Mouse (Mus musculus) 3134 (cell line): ENCODE results near the gene Lhx9.

Experiments used
- DNase-seq: peaks from one replicate; pipeline ENCODE4 v3.0.0-alpha.2; 2011; ENCODE audit warnings: low spot score; ENCODE audit not compliant: insufficient read length; ENCODE audit errors: extremely low read depth

The Lhx9 gene

DNA sequence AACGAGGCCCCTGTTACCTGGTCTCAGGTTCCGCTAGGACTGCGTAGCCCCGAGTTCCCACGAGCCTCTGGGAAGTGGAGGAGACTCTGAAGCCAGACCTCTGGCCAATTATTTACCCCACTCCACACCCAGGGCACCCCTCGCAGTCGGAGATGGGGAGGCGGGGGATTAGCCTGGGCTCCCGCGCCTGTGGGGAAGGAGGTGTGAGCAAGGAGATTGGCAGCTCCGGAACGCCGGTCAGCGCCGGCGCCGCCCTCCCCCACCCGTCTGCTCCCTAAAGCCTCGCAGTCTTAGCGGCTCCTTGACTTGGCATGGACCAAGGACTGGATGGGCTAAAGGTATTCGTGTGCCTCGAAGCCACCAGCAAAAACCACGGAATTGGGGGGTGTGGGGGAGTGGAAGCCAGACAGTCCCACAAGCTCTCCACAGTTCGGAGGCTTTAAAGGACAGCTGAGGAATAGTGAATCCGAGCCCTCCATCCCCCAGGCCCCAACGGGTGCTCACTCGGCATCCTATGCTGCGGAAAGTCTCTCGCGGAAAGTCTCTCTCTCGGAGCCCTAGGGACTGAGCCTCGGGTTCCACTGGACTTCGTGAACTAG is at the start of gene Lhx9:
Gene Lhx9, minus strand, starts transcription at position 67 of the 599 bp plus-strand sequence.
- DNase-seq = no peak

- DNase-seq = no peak
Observed at GRCm38 (mm10) chr1:138896088-138896487, 47.7 kb upstream of the Lhx9 start.

DNA sequence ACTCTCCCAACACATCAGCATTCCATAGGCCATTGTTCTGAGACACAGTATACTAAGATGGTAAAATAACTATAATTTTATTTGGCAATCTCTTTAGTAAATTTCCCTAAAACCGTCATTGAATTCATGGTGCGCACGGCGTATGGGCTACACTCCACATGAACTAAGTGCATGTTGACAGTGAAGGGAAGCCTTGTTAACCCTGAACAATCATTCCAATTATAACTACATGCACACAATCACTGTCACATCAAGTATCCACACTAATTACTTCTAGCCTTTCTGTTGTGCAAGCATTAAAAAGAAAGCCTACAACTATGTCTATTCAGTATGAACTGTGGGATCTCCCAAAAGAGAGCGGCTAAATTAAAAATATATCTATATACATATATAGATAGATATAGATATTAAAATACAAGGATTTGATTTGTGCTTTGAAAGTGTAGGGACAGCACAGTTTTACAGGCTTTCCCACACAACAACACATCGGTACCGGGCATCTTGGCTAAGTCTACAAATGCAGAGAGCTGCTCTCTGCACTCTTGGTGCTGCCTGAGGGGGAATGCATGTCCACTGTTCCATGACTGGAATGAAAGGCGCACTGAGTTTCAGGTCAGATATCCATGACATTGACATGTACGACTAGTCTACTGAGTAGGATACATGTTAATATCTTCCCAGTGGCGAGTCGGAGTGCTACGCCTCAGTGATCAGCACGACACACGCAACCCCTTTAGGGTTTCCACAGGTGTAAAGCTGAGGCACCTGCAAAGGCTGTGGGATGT is 29.3 kb upstream of the Lhx9 start:
- no peak for DNase-seq

DNA sequence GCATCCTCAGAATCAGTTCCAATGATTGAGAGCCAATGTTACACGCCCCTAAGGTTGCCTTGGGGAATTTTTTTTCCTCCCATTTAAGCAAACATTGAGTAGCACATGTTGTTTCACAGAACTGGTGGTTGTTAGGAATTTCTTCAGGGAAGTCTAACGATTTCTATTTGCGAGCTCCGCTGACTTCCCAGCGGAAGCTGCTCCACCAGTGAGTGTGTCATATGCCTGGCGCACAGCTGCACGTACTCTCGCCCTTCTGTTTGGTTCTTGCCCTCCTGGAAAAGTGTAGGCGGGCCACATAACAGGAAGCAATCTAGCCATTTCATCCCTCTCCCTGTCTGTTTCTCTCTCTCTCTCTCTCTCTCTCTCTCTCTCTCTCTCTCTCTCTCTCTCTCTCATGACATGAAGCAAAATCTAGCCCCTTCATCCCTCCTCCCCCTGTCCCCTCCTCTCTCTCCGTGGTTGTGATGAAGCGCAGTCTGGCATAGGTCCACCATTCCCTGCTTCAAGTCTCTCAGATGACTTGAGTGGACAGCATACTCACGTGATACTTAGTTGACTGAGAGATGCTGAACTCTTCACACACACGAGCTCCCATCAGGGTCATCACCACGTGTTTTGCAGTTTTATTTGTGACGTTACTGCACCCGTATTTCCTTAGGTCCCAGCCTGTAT is 28.1 kb upstream of the Lhx9 start:
- DNase-seq = no peak

GRCm38 (mm10) chr1:138856101-138856950 is 7.9 kb upstream of the Lhx9 start, which contains the start of gene 2310009B15Rik:
Gene 2310009B15Rik, minus strand, starts transcription at chr1:138856852.
- peak; percentile 88 for DNase-seq

- no peak for DNase-seq
Observed at GRCm38 (mm10) chr1:138850823-138851222, 2.4 kb upstream of the Lhx9 start.

DNA sequence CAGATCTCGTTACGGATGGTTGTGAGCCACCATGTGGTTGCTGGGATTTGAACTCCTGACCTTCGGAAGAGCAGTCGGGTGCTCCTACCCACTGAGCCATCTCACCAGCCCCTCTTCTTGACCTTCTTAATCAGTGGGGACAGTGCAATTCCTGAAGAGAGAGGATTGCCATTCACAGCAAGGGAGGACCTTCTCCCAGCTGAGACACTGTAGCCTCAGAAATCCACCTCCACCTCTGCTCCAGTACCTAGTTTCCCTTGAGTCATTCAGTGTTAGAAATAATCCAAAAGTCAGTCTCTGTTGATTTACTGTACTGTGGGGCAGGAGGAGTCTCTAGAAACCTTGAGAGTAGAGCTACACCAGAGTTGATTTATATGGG is 1.8 kb upstream of the Lhx9 start:
- no peak for DNase-seq

DNA sequence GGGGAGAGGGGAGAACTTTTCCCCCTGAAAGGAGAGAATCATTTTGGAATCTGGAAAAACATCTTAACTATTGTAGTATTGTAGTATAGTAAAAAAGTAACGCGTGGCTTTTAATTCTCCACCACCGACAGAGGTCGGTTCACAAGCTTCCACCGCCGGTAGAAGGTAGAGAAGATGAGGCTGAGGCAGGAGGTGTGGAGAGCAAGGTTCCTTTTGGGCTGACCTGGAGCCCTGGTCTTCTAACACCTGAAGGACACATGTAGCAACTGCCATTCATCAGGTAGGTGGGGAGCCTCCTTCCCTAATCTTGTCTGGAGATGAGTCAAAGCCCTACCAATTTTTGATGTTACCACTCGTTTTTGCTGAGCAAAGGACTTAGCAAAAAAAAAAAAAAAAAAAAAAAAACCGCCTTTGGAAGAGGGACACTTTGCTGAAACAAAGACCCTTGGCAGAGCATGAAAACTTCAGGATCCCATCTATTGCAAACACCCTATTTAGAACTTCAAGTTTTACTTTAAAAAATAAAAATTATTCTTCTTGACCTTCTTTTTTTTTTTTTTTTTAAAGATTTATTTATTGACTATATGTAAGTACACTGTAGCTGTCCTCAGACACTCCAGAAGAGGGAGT is 1.3 kb upstream of the Lhx9 start:
- DNase-seq = no peak

DNA sequence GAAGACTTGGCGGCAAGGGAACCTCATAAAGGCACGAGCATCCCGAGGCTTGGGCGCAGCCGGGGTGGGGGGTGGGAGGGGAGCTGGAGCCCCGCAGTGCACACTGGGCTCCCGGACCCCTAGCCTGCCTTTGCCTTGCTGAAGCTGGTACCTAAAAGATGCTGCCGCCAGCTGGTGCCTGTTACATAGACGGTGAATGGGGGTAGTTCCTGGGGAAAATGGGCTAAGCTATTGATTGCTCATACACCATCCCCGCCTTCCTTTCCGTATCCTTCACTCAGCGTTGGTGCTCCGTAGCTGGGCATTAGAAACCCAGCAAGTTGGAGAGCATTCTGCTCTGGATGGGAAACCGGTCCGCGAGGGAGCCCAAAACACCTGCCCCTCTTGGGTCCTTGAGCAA is 351 bp downstream of the Lhx9 start:
- DNase-seq = no peak

DNA sequence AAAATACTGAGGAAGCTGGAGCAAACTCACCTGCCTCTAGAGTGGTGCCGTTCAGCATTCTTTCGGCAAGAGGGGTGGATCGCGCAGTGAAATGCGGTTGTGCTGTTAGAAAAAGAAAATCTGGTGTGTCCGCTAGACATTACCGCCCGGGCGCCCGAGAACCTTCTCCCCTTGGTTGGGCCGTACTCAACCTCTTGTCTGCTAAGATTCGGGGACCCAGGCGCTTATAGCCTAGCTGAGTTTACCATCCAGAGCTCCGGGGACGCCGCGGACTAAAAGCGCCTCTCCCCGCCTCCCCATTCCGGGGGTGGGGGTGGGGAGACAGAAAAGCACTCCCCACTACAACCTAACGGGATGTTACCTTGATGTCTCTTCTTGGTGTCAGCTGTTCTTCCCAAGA is 1.2 kb downstream of the Lhx9 start:
- no peak for DNase-seq

- DNase-seq = no peak
Observed at GRCm38 (mm10) chr1:138846581-138846980, 1.8 kb downstream of the Lhx9 start.

DNA sequence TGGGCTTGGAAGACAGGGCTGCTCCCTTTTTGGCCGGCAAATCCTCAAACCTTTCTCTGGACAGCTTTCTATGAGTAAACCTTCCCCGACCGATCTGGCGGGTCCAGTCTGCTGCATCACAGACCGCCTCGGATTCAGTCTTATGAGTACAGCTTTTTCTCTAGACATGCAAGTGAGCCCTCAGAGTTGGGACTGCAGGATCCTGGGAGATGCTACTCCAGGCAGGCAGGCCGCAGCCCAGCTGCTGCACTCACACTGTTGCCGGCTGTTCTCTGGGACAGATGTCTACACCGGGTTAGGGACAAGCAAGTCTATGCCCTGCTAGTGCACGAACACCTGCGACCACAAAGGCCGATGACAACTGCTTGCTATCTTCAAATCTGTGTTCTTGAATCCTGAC is 2.2 kb downstream of the Lhx9 start:
- no peak for DNase-seq

GRCm38 (mm10) chr1:138845481-138845880 is 2.9 kb downstream of the Lhx9 start:
- DNase-seq = no peak

DNA sequence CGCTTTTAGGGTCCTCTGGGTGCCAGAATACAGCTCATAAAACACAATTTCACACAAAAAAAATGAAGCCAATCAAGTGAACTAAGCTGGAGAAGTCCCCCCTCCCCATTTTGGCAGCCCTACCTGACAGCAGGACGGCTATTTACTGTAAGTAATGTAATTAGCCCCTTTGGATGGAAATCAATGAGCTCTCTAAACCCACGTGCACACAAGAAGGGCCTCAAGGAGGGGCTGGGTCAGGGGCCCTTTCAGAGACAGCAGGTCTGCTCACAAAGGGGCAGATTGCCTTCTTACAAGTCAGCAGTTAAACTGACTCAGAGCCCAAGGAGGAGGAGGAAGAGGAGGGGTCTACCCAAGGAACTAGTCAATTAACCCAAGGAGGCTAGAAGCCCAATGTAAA is 4.2 kb downstream of the Lhx9 start:
- DNase-seq = no peak

DNA sequence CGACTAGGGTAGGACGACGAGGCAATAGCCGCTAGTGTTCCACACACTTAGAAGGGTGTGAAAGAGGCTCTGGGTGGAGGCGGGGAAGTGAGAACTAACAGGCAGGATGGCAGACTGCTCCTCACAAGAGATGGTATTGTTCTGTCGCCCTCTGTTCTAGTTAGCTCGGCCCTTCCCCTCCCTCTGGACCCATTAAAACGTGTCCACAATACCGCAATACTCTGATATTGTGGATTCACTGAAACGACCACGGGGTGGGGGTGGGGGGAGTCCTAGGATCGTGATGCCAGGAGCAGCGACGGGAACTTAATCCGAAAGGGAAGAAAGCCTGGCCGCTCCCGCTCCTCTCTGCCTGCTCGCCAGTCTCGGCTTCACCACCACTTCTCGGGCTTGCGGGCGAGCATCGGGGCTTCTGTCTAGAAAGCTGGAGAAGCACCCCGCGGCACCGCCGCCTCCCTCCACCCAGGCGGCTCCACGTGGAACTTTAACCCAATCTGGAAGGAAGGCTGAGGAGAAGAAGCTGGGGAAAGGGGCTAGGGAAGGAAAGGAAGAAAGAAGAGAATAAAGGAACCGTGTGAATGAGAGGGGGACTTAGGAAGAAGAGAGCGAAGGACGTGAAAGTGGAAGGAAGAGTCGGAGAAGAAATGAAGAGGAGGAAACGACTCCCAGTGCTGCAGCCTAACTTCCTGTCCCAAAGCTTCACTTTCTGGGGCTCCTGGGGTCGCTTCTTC is 4.9 kb downstream of the Lhx9 start:
- no peak for DNase-seq

GRCm38 (mm10) chr1:138842756-138843155 is 5.6 kb downstream of the Lhx9 start:
- DNase-seq = no peak

GRCm38 (mm10) chr1:138842315-138842714 is 6.1 kb downstream of the Lhx9 start:
- DNase-seq = no peak

DNA sequence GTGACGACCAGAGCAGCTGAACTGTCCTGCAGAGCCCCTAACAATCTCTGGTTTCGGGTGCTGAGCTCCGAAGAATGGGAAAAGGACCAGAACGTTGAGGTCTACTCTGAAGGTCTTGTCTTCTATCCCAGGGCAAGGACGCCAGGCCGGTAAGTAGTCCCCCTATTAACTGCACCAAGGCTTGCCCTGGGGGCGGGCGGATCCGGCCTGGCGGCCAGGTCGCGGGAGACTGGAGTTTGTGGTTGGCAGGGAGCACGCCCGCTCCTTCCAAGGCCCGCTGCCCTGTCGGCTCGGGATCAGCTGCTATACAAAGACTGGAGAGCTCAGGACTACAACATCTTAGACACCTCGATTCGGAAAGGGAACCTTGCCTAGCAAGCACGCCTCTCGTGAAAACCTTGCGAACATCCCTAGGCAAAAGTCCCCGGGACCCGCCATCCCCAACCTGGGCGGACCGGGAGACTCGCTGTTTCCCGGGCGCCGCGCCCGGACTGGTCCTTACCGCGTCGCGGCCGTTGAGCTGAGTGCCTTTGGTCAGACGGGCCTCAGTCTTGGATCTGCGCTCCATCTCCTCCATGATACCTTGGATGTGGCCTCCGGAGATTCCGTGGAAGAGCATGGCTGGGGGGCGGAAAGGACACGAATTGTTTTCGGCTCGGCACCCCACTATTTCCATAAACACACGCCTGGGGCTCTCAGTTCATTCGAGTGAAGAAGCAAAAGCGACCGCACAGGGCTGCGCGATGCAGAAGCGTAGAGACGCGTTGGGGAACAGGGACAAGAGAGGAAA is 6.9 kb downstream of the Lhx9 start:
- no peak for DNase-seq
